Mouse (Mus musculus) hindbrain, embryonic 15.5 days (tissue): ENCODE results near the gene Cnih1. TPM values are rescaled to one million over a fixed set of nuclear protein-coding genes. Genes with fewer than 3 reads are reported as not detected.
"Not testable (repeated sequence)": the region's sequence is repeated elsewhere in the genome, so short reads cannot be mapped to it uniquely, and the experiment has no call there.

Experiments used
- ATAC-seq: fragments of 200-750 bp; cut with Nextera tagmentation; 2 replicates; pipeline ENCODE4 v1.8.0; 2017; ENCODE audit warnings: low read depth, moderate number of reproducible peaks, moderate TSS enrichment; ENCODE audit not compliant: low FRiP score
- H3K27ac ChIP-seq: fragments of 300-500 bp; sonication (generic); replicated peaks from 2 replicates; pipeline ENCODE4 v1.5.1; 2015; ENCODE audit warnings: mild to moderate bottlenecking, inconsistent platforms
- H3K27me3 ChIP-seq: fragments of 300-500 bp; sonication (generic); 2 replicates; pipeline ENCODE4 v1.6.1; 2015; ENCODE audit warnings: control low read depth, inconsistent platforms
- H3K36me3 ChIP-seq: fragments of 300-500 bp; sonication (generic); 2 replicates; pipeline ENCODE4 v1.6.1; 2015; ENCODE audit warnings: control low read depth, inconsistent platforms
- H3K4me1 ChIP-seq: fragments of 300-500 bp; sonication (generic); replicated peaks from 2 replicates; pipeline ENCODE4 v1.6.1; 2015; ENCODE audit warnings: control low read depth, inconsistent platforms
- H3K4me2 ChIP-seq: fragments of 300-500 bp; sonication (generic); 2 replicates; pipeline ENCODE4 v1.6.1; 2015; ENCODE audit warnings: moderate library complexity, mild to moderate bottlenecking, inconsistent platforms
- H3K4me3 ChIP-seq: fragments of 300-500 bp; sonication (generic); 2 replicates; pipeline ENCODE4 v1.5.1; 2015; ENCODE audit warnings: mild to moderate bottlenecking, inconsistent platforms
- H3K9ac ChIP-seq: fragments of 300-500 bp; sonication (generic); 2 replicates; pipeline ENCODE4 v1.6.1; 2015; ENCODE audit warnings: inconsistent platforms
- H3K9me3 ChIP-seq: fragments of 300-500 bp; sonication (generic); 2 replicates; pipeline ENCODE4 v1.6.1; 2016; ENCODE audit warnings: control low read depth, inconsistent platforms
- WGBS: fragments of 180-500 bp; shearing (Covaris S2); methylation state at CpG from one replicate; pipeline ENCODE4 v1.1.7; 2015; 5-methylcytosine and 5-hydroxymethylcytosine counted together
- polyA plus RNA-seq: library from polyadenylated mRNA; unstranded; fragments of >200 nt; fragmentation: Nextera tagmentation; extraction: Ambion mirVana; gene quantifications from 2 replicates; pipeline ENCODE4 v1.2.1, GENCODE M21; 2015

Gene Cnih1
- 185 and 186 TPM in 2 replicates for polyA plus RNA-seq

DNA sequence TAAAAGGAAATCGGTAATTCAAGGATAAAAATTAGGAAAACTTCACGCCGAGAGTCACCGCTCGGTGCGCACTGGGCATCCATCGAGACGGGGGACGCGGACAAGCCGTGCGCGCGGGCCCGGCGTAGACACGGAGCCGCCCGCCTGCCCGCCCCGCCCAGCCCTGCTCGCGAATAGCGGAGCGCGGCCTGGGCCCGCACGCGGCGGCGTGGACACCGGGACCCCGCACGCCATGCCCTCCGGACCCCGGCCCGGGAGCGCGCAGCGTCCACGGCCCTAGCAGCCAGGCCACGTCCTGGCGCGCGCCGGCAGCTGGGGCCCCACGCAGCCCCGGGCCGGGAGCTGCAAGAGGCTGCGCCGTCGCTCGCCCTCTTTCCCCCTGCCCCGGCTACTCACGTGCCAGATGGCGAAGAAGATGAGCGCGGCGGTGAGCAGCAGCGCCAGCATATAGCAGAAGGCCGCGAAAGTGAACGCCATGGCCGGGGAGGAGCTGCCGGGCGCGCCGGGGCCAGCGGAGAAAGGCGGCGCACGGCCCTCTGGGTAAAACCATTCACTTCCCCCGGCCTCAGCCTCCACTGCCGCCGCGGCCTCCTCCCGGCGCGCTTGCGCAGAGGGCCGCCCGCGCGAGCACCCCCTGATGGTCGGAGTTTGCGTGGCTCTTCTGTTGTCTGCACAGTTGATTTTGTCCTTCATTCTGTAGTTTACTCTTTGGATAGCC is at the start of gene Cnih1:
Gene Cnih1, minus strand, starts transcription at position 625 of the 718 bp plus-strand sequence.
- Histone ChIP-seq H3K4me3 (peak within 1 kb of the TSS; percentile 74), H3K4me1 (peaks cover 20% of the 10 kb centered on the region), H3K4me2 (peak within 1 kb of the TSS; percentile 73), H3K9ac (peak within 1 kb of the TSS; percentile 79), H3K27me3 (no peaks in the 10 kb centered on the region), H3K27ac (peak within 1 kb of the TSS; percentile 97), H3K9me3 (no peaks in the 10 kb centered on the region), H3K36me3 (0 out of 2 replicates have a peak, but pooled peaks cover 3% of the 10 kb centered on the region)
- ATAC-seq, result peak; percentile 97
- WGBS, result under 1% methylated on average over 57 of the region's 86 CpGs

GRCm38 (mm10) chr14:46832354-46833272 is 44.4 kb upstream of the Cnih1 start:
- H3K4me2 ChIP-seq, result peak overlapping the region; percentile 86
- no peaks in the 10 kb centered on the region for H3K36me3 ChIP-seq
- 0 out of 2 replicates have a peak, but pooled peaks cover 2% of the 10 kb centered on the region for H3K27me3 ChIP-seq
- ATAC-seq, result no peak
- WGBS, result 9% methylated on average over 40 of the region's 40 CpGs
- H3K4me1 ChIP-seq, result peaks cover 14% of the 10 kb centered on the region
- 0 out of 2 replicates have a peak overlapping the region, but pooled peaks have one; percentile 4 for H3K27ac ChIP-seq
- no peaks in the 10 kb centered on the region for H3K9me3 ChIP-seq
- peak overlapping the region; percentile 76 for H3K4me3 ChIP-seq
- peak overlapping the region; percentile 65 for H3K9ac ChIP-seq

DNA sequence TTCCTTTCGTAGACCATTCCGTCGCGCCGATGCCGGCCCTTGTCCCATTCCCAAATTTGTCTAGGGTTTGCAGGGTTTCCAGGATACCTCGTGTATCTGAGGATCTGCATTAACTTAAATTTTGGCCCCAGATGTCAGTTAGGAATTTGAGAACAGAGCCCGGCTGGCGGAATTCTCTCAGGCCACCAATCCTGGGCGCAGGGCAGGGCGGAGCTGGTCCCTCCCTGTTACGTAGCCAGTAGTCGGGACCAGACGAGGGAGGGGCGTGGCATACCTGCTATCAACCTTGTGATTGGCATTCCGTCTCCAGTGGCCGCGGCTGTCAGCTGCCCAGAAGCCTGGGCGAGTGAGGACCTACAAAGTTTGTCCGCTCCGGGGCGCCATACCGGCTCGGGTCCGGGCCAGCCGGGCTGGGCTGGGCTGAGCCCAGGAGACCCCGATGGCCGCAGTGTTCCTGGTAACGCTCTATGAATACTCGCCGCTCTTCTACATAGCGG is 43.7 kb upstream of the Cnih1 start, which contains the start of gene Cgrrf1:
Gene Cgrrf1, plus strand, starts transcription at position 289 of the 497 bp plus-strand sequence.
- H3K4me3 ChIP-seq, result peak within 1 kb of the TSS; percentile 76
- H3K4me2 ChIP-seq, result peak within 1 kb of the TSS; percentile 86
- H3K9ac ChIP-seq, result peak within 1 kb of the TSS; percentile 65
- no peaks in the 10 kb centered on the region for H3K9me3 ChIP-seq
- H3K27me3 ChIP-seq, result 0 out of 2 replicates have a peak, but pooled peaks cover 2% of the 10 kb centered on the region
- H3K36me3 ChIP-seq, result no peaks in the 10 kb centered on the region
- H3K27ac ChIP-seq, result 0 out of 2 replicates have a peak within 1 kb of the TSS, but pooled peaks have one; percentile 4
- H3K4me1 ChIP-seq, result peaks cover 14% of the 10 kb centered on the region
- ATAC-seq, result peak; percentile 99
- under 1% methylated on average over 32 of the region's 32 CpGs for WGBS

DNA sequence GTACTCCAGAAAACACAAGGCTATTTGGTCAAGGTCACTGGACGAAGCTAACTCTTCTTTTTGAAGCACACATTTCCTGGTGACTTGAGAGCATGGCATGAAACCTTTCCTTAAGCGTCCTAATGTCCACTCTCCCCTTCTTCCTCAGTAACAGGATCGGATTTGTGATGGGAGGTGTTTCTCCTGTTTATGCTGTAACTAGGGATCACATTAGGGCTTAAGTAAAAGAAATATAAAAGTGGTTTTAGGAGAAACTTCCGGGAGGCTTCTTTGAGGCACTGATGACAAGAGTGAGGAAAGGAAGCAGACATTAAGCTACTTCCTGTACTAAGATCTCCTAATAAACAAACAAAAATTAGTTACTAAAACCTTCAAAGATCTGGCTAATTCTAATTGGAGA is 43.1 kb upstream of the Cnih1 start:
- 4% methylated on average over 4 of the region's 4 CpGs for WGBS
- ATAC-seq, result no peak
- H3K27ac ChIP-seq, result no peak overlapping the region

GRCm38 (mm10) chr14:46827430-46827829 is 39.2 kb upstream of the Cnih1 start:
- WGBS, result 71% methylated on average over 1 of the region's 1 CpGs

More for the DNA sequence above, 43.1 kb upstream of the Cnih1 start:
- Histone ChIP-seq H3K4me1 (peaks cover 14% of the 10 kb centered on the region), H3K9ac (peak overlapping the region; percentile 65), H3K9me3 (no peaks in the 10 kb centered on the region), H3K4me2 (peak overlapping the region; percentile 86), H3K36me3 (no peaks in the 10 kb centered on the region), H3K4me3 (peak overlapping the region; percentile 76), H3K27me3 (0 out of 2 replicates have a peak, but pooled peaks cover 2% of the 10 kb centered on the region)

DNA sequence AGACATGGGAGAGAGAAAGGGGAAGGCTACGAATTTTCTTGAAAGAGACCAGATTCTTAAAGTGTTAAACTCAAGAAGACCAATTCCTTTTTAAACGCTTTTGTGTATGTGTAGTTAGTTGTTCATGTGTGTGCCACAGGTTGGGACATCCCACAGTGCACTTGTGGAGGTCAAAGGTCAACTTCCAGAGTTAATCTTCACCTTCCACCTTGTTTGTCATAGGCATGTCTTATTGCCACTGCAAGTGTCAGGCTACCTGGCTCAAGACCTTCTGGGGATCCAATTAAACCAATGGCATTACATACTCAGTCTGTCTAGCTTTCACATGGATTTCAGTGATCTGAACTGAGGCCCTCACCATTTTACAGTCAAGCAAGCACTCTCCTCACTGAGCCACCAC is 35.8 kb upstream of the Cnih1 start:
- Histone ChIP-seq H3K27ac (no peak overlapping the region), H3K9ac (no peak overlapping the region), H3K27me3 (0 out of 2 replicates have a peak, but pooled peaks cover 2% of the 10 kb centered on the region), H3K4me2 (no peak overlapping the region), H3K9me3 (no peaks in the 10 kb centered on the region), H3K4me1 (peaks cover 20% of the 10 kb centered on the region), H3K4me3 (no peak overlapping the region), H3K36me3 (no peaks in the 10 kb centered on the region)
- 77% methylated on average over 2 of the region's 2 CpGs for WGBS
- ATAC-seq, result no peak

More at GRCm38 (mm10) chr14:46827430-46827829, 39.2 kb upstream of the Cnih1 start:
- no peak overlapping the region for H3K4me2 ChIP-seq
- H3K4me3 ChIP-seq, result no peak overlapping the region
- no peak overlapping the region for H3K9ac ChIP-seq
- H3K4me1 ChIP-seq, result peaks cover 5% of the 10 kb centered on the region
- no peak for ATAC-seq
- no peaks in the 10 kb centered on the region for H3K9me3 ChIP-seq
- H3K27me3 ChIP-seq, result 0 out of 2 replicates have a peak, but pooled peaks cover 4% of the 10 kb centered on the region
- H3K27ac ChIP-seq, result no peak overlapping the region
- H3K36me3 ChIP-seq, result no peaks in the 10 kb centered on the region

DNA sequence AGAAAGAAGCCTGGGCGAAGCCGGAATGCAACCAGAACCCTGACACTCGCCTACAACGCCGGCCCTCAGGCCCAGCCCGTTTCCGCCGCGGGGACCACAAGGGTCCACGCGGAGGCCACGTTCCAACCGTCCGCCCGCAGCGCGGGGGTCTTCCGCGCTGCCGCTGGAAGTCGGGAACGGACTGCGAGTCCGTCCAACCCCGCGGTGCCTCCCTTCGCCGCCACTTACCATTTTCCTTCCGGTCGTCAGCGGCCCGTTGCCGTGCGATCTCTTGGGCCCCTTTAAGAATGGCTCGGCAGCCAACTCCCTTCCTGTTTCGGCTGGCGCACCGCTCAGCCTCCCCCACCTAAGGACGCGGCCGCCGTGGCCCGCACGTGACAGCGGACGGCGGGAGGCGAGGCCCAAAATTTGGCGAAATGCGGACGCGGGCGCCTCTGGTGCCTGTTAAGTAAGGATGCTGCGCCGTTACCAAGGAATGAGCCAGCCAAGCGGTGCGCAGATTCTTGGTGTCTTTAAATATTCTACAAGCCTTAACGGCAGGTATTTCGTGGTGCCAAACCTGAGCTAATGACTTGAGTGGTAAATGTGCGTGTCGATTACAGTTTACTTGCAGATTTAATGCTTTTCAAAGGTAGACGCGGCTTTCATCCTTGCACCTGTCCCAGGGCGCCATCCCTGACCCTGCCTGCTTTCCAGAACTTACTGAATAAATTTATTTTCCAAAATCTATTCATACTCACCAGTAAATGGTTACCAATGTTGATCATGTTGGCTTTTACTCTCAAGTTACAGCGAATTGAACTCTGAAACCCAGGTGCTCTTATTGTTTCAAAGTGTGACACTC is 33.9 kb upstream of the Cnih1 start, which contains the start of gene Gmfb:
Gene Gmfb, minus strand, starts transcription at position 370 of the 844 bp plus-strand sequence.
- ATAC-seq, result peak; percentile 97
- WGBS, result under 1% methylated on average over 65 of the region's 65 CpGs
- Histone ChIP-seq H3K4me2 (peak within 1 kb of the TSS; percentile 93), H3K9ac (peak within 1 kb of the TSS; percentile 97), H3K36me3 (no peaks in the 10 kb centered on the region; the same call in 1 of the 2 replicates), H3K27ac (peak within 1 kb of the TSS; percentile 89), H3K4me1 (peaks cover 20% of the 10 kb centered on the region), H3K27me3 (0 out of 2 replicates have a peak, but pooled peaks cover 2% of the 10 kb centered on the region), H3K9me3 (no peaks in the 10 kb centered on the region), H3K4me3 (peak within 1 kb of the TSS; percentile 97)

- 0 out of 2 replicates have a peak, but pooled peaks cover 2% of the 10 kb centered on the region for H3K27me3 ChIP-seq
- H3K27ac ChIP-seq, result peak overlapping the region; percentile 89
- peak overlapping the region; percentile 97 for H3K4me3 ChIP-seq
- peak overlapping the region; percentile 97 for H3K9ac ChIP-seq
- H3K9me3 ChIP-seq, result no peaks in the 10 kb centered on the region
- no peak; the same call in 1 of the 2 replicates for ATAC-seq
- H3K36me3 ChIP-seq, result no peaks in the 10 kb centered on the region; the same call in 1 of the 2 replicates
- H3K4me2 ChIP-seq, result peak overlapping the region; percentile 93
- 0% methylated on average over 11 of the region's 11 CpGs for WGBS
- peaks cover 20% of the 10 kb centered on the region for H3K4me1 ChIP-seq
Observed at GRCm38 (mm10) chr14:46821271-46821872, 33.2 kb upstream of the Cnih1 start.

DNA sequence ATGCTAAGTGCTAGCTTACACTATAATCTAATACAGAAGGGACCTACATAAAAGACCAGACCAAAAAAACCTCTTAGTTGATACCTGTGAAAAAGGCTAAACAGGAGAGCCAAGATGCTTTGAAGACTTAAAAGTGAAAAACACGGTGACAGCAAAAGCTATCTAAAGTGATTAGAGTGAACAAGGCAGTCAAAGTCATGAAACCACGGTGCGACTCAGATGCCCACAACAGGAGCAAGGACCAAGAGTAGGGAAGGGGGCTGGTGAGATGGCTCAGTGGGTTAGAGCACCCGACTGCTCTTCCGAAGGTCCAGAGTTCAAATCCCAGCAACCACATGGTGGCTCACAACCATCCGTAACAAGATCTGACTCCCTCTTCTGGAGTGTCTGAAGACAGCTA is 31.8 kb upstream of the Cnih1 start:
- 92% methylated on average over 5 of the region's 6 CpGs for WGBS
- not testable (repeated sequence) for H3K9me3 ChIP-seq, H3K36me3 ChIP-seq, H3K4me2 ChIP-seq, ATAC-seq, H3K9ac ChIP-seq, H3K27me3 ChIP-seq, H3K27ac ChIP-seq, H3K4me3 ChIP-seq
- peaks cover 20% of the 10 kb centered on the region for H3K4me1 ChIP-seq

DNA sequence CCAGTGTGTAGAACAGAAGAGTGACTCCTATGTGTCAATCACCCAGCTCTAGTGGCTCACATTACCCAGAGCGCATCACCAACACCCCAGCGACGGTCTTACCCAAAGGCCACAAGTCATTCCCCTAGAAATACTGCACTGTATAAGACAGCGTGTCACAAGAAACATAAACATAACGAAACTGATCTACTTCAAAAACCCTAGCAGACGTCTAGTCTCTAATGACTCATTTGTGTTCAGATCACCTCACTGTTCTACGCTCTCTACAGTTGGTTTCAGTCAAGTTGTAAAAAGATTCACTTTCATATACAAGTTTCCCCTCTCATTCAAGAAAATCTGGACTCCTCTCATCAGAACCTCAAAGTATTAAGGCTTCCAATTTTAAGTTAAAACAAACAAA is 30.5 kb upstream of the Cnih1 start:
- Histone ChIP-seq H3K9ac (no peak overlapping the region), H3K4me2 (no peak overlapping the region), H3K27me3 (0 out of 2 replicates have a peak, but pooled peaks cover 2% of the 10 kb centered on the region), H3K27ac (no peak overlapping the region), H3K9me3 (no peaks in the 10 kb centered on the region), H3K4me3 (no peak overlapping the region), H3K36me3 (peaks cover 17% of the 10 kb centered on the region), H3K4me1 (peaks cover 20% of the 10 kb centered on the region)
- 93% methylated on average over 7 of the region's 7 CpGs for WGBS
- ATAC-seq, result no peak
